Mouse (Mus musculus) left cerebral cortex, postnatal 36 days (tissue): ENCODE measurements at regions not wholly inside any gene's neighbourhood (a gene's known extent, or its start where the extent isn't known, plus 50 kb on each side); places are given as distances from the start of the nearest gene placed in this dataset.

Experiments used
- DNase-seq, 2 experiments: peaks; one replicate each; pipeline ENCODE4 v3.0.0; 2021 to 2022; ENCODE audit warnings: low spot score in 2 of 2, mixed read lengths in 1 of 2
- intact Hi-C: fragments of 180-260 bp; cut with DNase I; formaldehyde crosslinking; loops from one replicate; pipeline ENCODE4 v1.15.1; 2025

- no peak for DNase-seq
- intact Hi-C loops, result no loop called here
Measured at GRCm38 (mm10) chr11:40624126-40624778, 70.8 kb downstream of the Mat2b start.

DNA sequence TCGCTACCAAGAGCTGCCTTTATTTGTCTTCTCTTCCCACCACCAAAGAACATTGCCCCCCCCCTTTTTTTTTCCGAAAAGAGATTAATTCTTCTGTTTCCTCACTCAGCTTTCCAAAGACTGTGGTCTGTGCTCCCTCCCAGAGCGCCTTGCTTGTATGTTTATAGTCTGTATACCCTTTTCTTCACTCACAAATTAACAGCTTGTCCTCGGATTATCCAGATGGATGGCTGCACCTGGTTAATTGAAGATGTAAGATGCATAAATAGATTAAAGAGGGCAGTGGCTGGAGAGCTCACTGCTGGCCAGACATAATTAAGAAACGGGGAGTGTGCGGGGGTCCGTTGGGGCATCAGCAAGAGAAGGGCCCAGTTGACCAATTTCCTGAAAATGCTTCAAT lies 75.0 kb downstream of the Mat2b start:
- intact Hi-C loops, result no loop called here
- DNase-seq, result no peak

DNA sequence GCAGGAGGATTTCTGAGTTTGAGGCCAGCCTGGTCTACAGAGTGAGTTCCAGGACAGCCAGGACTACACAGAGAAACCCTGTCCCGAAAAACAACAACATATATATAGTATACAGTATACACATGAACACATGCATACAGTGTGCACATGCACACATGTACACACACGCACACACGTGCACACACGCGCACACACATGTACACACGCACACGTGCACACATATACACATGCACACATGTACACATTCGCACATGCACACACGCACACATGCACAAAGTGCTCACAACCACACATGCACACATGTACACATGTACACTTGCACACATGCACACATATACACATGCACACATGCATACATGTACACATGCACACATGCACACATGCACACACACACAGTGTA lies 92.0 kb downstream of the Mat2b start:
- intact Hi-C loops, result no loop called here
- no peak for DNase-seq

DNA sequence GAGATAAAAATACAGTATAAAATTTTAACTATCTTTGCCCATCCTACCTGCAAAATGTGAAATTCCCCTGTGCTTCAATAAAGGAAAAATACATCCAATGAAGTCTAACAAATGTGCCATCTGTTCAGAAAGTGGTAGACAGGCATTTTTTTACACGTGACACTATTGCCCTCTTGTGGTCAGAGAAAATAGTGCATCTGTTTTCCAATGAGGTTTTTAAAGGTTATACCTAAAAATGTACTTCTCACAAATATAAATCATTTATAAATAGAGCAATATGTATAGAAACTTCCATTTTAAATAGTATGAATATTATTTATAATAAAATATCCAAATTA lies 93.5 kb downstream of the Mat2b start:
- DNase-seq, result peak in 1 of 2 experiments; percentile 20
- intact Hi-C loops, result loop anchor here (2.0 kb wide), 1 partner anchor 1013 kb away; no protein-coding TSS in a partner anchor

DNA sequence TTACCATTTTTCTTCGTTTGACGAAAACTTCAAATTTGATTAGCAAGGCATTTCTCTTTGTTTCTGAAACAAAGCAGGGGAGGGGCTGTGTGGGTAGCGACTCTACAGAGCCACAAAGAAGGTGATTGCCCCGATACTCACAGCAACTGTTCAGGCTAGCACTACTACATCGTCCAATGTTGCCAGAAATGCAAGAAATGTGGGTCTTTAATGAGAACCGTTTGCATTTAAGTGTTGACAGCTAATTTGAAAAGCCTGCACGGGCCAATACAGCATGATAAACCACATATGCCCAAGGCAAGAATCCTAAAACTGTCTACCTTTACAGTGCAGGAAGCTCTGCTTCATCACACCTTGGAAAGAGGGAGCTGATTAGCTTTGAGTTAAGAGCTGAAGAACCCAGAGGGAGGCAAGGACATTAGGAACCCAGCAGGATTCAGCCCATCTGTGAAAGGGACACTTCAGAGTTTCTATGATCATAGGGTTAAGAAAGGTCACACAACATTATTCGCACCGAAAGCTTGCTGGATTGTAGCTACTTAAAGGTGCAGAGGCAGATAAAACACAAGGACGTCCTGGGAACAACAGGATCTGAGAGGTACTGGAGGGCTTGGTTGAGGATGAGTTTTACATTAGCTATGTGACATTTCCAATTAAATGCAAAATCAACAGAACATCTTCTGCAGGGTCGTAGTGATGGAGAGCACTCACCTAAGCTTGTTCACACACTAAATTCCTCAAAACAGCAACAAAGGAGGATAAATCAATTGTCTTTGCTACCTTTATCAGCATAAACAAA lies 94.0 kb downstream of the Mat2b start:
- intact Hi-C loops, result loop anchor here (2.0 kb wide), 1 partner anchor 1012 kb away; no protein-coding TSS in a partner anchor

GRCm38 (mm10) chr11:40599956-40600772 lies 94.8 kb downstream of the Mat2b start:
- intact Hi-C loops, result loop anchor here (2.0 to 10.0 kb wide), 2 partner anchors 445 to 1011 kb away; no protein-coding TSS in a partner anchor
- no peak for DNase-seq

More for the DNA sequence above, 94.0 kb downstream of the Mat2b start:
- DNase-seq, result no peak

GRCm38 (mm10) chr11:40596347-40596746 lies 98.7 kb downstream of the Mat2b start:
- DNase-seq, result no peak
- intact Hi-C loops, result loop anchor here (10.0 kb wide), 1 partner anchor 442 kb away; no protein-coding TSS in a partner anchor

GRCm38 (mm10) chr11:40592056-40592455 lies 102.9 kb downstream of the Mat2b start:
- intact Hi-C loops, result loop anchor here (10.0 kb wide), 1 partner anchor 437 kb away; no protein-coding TSS in a partner anchor
- no peak for DNase-seq

DNA sequence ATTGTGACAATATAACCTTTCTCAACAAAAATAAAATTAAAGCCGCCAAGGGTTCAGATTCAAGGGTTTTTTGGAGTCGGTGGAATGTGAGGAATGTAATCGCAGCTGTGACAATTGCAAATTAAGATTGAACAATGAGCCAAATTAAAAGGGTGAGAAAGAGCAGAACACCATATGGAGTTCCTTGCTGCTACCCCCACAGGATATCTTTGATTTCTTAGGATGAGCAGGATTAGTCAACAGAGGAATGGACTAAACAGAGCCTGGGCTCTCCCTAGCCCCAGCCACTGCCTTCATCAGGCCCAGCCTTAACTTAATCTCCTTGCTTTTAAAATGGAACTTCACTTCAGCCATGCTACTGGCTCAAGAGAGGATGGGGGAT lies 121.3 kb downstream of the Mat2b start:
- intact Hi-C loops, result loop anchor here (2.0 kb wide), 1 partner anchor 21 kb away; no protein-coding TSS in a partner anchor

DNA sequence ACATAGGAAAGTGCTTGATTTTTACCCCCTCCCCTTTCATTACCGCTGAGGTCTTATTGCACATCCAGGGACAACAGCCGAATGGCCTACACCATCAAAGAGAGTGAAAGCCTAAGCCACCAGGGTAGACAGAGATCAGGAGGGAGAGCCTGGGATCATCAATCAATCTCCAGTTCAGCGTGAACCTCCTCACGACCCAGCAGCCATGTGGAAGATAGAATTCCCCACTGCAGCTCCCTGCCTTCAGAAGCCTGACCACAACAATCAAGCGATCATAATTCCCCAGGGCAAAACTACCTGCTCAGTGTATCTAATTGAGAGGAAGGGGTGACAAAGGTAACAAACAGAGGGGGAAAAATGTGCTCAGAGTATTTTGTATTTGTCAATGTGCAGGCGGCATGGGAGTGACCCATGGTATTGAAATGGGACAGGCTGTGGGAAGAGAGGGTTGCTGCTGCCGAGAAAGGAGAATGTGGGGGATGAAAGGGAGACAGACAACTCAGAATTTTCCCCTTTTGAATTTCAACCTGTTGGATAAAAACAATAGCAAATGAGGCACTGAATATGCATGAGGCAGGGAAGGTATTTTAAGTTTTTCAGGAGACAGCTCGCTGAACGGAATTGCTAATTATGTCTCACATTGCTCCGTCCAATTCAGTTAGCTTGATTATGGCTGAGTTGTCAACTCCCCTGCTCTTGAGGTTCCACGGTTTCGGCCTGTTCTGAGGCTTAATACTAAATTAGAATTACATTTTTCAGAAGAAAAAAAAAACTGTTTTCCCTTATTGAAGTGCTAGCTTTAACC lies 121.8 kb downstream of the Mat2b start:
- intact Hi-C loops, result loop anchor here (2.0 kb wide), 1 partner anchor 20 kb away; no protein-coding TSS in a partner anchor
- DNase-seq, result peak in 1 of 2 experiments; percentile 36

More for the DNA sequence above, 121.3 kb downstream of the Mat2b start:
- peak in 1 of 2 experiments; percentile 26 for DNase-seq

DNA sequence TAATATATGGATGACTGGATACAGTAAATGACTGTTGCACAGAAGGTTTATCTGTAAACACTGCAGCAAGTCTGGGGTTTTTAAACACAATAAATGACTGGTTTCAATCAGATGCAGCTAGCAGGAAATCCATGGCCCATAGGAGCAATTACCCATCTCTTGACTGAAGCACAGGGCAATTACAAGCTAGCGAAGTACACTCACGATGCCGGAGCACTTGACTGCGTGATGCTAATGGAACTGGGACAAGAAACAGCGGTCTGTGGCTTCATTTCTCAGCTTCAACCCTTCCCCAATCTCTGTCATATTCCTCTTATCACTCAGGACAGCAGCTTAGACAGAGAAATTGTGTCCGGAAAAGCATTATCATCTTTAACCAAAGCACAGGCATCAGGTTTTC lies 132.1 kb downstream of the Mat2b start:
- DNase-seq, result no peak
- intact Hi-C loops, result no loop called here

GRCm38 (mm10) chr11:40561983-40562382 lies 133.0 kb downstream of the Mat2b start:
- no peak for DNase-seq
- intact Hi-C loops, result no loop called here

DNA sequence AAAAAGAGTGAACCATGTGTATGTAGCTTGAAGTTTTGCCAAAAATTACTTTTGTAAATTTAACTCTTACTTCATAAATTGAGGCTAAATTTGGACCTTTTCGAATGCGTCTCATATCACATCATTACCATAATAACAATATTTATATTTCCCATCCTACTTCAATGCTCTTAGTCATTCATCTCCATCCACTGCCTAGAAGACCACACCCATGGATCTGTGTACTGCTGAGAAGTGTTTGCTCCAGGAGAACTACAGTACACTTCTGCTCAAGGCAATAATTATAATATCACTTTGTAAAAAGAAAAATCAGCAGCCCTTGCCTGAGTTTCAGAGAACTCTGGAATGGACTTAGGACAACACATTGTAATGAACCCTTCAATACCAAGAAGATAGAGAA lies 133.6 kb downstream of the Mat2b start:
- intact Hi-C loops, result no loop called here
- DNase-seq, result no peak

DNA sequence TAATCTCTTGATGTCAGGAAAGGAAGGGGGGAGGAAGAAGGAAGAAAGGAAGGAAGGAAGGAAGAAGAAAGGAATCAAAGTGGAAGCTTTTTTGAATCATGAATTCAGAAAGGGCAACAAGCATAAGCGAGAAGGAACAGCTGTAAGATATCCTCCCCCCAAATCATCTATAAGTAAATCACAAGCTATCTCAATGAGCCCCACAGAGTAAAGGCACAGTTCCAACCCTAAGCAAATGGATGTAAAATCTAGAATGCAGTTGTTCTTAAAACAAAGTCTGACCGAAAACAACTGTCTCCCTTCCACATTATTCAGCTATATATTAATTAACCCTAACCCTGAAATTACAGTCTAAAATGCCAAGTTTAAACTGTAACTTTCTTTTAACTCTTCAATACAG lies 136.5 kb downstream of the Mat2b start:
- intact Hi-C loops, result no loop called here
- no peak for DNase-seq

DNA sequence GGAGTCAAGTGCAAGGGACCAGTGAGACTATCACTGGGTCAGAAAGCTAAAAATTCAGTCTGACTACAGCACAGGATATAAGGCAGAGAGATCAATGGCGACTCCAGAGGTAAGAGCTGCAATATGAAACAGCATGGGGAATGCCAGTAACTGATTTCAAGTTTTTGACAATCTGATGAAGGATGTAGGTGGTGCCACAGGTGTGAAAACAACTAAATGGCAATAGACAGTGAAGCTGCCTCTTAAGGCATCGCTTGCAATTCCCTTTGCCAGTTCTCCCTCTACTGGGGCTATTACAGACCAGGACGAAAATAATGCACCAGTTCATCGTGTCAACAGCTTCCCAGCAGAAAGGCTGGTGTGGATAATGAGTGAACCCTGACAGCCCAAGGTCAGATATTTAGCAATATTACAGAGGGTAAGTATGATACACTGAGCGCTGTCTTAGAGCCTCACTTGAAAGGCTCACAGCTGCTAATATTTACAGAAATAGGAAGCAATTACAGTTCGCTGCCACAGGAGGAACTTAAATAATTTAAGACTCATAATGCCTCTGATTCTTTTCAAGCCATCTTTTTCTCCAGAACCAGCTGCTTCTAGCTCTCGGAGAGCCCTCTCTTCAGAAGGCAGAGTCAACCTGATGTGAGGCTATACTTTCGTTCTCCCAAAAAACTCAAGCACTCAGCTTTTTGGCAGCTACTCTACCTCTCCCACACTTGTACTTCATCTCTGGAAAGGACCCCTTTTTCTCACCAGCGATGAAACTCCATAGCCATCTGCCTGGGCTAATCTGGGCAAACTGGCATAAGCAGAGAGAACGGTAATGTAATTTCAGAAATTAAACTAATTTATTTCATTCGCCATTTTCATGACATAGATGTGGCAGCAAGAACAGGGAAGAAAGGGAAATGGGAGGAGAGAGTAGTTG lies 139.9 kb downstream of the Mat2b start:
- DNase-seq, result peak; percentile 55 to 65
- intact Hi-C loops, result no loop called here

GRCm38 (mm10) chr11:40552054-40552453 lies 142.9 kb downstream of the Mat2b start:
- intact Hi-C loops, result loop anchor here (2.0 kb wide), 1 partner anchor 21 kb away; no protein-coding TSS in a partner anchor
- peak; percentile 48 to 66 for DNase-seq

GRCm38 (mm10) chr11:40546596-40546995 lies 148.4 kb downstream of the Mat2b start:
- intact Hi-C loops, result no loop called here
- DNase-seq, result no peak

- intact Hi-C loops, result no loop called here
- no peak for DNase-seq
Measured at GRCm38 (mm10) chr11:40545537-40545936, 149.5 kb downstream of the Mat2b start.
